Mouse (Mus musculus) right cerebral cortex, postnatal 10 days (tissue): ENCODE results near the gene Napepld.
"Not testable (repeated sequence)": the region's sequence is repeated elsewhere in the genome, so short reads cannot be mapped to it uniquely, and the experiment has no call there.

ENCODE experiments used
- DNase-seq, 2 experiments: peaks; one replicate each; pipeline ENCODE4 v3.0.0; 2021; ENCODE audit warnings: low spot score in 2 of 2

The Napepld gene

DNA sequence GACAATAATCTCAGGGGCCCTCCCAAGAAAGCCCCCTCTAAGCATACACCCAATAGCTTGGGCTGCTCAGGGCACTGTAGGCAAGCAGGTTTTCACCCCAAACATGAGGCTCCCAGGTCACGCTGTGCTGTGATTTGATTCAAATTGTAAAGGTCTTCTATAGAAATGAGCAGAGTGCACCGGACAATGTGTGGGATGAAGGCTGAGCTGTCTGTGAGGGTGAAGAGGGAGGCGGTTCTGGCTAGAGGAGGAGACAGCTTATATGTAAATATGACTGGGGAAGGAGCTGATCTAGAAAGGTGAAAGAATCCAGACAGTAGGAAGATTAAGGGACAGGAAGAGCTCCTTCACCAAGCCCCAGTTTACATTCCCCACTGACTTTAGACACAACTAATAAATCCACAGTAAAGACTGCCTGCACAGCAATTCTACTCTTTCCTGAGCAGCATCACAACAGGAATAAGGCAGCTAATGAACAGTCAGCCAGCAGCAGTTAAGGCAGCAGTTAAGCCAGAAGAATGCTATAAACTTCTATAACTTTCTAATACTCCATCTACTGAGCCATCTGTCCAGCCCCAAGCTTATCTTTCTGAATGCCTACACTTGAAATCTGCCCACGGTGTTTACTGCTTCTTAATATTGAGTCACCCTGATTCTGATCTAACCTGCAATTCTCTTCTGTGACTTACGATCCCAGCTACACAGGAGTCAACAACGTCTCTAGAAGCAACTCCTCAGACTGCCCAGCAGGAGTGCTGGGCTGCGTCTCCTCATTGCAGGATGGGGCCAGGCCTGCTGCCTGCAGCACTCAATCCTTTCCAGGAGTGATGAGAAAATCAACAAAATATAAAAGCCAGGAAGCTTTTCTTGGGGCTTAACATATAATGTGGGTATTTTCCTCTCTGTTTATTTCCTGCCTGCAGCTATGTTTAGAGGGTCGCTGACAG, 33.7 kb downstream of the Napepld start:
- no peak for DNase-seq

DNA sequence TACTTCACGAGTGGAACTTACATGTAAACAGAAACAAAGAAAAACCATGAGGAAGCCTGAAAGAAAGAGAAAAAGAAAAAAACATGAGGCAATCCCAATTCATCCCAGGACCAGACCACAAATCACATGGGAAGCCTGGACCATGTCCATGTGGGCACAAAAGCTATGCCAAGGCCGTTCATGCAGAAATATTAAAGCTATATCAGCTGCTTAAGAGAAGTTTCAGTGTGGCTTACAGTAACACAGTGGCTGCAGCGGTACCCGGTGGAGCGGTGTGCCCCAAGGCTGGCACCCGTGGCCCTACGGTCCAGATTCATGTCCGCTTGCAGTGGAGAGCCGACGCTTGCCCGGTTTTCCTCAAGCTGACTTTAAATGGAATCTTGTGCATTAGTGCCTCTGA, 38.1 kb downstream of the Napepld start:
- no peak for DNase-seq

DNA sequence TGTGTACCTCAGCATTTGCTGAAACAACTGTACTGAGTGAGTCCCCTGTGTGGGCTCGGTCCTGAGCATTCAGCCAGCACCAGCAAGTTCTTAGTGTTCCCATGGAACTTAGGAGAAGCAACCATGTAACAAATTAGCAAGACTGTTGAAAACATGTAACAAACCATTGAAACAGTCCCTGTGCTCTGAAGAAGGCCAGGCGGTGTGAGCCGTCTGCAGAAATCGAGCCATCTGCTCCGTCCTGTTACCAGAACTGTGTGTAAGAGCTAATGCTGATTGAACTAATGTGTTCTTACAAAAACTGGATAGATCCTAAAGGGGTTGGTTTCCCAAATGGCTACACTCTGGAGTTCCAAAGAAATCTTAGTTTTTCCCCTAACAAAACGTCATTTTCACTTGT, 40.3 kb downstream of the Napepld start:
- DNase-seq = no peak

DNA sequence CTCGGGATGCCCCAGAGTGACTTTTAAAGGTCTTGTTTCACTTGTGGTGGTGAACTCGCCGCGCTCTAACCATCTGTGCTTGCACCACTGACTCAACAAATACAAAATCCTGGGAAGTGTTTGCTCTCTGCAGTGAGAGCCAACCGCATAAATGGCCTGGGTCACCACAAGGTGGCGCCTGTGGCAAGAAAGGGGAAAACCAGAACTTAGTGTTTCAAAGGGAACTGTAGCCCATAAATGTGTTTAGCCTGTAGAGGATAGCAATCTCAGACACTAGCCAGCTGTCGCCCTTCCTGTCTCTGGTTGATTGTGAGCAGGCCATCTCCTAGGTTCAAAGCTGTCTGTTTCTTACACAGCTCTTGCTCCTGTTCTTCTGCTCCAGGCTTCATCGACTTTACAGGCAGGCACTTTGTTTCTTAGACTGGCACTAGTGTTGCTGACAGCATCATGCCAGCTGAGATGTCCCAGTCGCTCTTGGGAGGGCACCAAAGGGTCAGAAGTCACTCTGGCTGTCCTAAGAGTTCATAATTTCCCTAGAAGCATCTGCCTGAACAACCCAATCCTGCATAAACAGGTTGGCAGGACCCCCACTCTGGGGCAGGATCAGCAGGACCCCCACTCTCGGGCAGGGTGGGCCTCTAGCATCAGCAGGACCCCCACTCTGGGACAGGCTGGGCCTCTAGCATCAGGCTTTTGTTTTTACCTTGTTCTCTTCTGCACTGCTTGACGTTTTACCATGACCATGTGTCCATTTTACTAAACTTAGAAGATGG, 42.4 kb downstream of the Napepld start:
- peak; percentile 72 to 86 for DNase-seq

DNA sequence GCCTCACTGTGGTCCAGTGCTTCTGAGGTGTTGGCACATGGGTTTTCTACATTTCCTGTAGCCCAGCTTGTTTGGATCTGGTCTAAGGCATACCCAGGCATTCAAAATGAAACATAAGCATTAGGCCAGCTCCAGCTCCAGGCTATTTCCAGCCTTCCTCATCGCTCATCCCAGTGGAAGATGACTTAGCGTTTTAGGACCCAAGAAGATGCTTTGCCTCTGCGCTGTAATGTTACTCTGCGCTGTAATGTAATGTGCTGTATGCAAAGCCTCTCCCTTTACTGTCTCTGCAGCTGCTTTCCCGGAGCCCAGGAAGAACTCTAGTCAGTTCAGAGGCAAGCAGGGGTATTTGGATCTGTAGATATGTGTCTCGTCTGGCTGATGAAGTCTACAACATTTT, 43.2 kb downstream of the Napepld start:
- DNase-seq = no peak

DNA sequence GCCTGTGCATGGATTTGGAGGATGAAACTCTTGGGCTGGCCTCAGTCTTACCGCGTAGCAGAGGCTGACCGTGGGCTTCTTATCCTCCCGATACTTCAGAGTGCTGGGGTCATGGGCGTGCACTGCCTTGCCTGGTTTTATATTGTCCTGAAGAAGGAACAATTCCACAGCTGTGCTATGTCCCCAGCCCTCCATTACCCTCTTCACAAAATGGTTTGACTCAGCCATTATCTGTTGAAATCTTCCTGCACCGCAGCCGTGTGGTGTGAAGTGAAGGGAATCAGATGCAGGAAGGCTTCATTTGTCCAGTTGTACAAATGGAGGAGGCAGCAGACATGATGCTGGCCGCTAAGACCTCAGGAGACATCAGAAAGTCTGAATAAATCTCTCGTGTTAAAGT, 44.3 kb downstream of the Napepld start:
- no peak for DNase-seq

DNA sequence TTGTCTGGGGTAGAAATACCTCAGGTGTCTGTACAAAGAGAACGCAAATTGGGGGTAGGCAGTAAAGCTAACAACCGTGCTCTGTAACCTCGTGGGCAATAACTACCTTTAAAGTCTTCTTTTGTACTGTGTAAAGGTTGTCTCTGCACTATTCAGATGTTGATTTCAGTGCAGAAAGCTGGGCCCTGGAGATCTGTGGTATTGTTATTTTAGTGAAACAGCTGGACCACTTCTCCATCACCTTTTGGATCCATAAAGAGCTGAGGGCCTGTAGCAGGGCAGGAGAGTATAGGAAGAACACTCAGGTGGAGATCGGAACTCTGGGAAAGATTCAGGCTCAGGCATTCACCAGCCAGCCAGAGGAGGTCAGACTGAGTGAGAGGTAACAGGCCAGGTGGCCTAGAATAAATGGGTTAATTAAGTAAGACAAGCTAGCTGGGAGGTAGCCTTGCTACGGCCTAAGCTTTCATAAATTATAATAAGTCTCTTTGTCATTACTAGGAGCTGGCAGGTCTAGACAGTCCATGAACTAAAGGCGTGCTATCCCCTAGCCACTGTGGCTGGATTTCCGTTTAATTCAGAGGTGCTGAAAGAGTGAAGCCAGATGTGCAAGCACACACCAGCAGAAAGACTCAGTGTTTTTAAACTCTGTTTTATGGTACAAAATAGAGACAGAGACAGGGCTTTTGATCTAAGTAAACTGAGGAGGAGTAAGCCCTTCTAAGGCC, 49.1 kb downstream of the Napepld start:
- DNase-seq = no peak

DNA sequence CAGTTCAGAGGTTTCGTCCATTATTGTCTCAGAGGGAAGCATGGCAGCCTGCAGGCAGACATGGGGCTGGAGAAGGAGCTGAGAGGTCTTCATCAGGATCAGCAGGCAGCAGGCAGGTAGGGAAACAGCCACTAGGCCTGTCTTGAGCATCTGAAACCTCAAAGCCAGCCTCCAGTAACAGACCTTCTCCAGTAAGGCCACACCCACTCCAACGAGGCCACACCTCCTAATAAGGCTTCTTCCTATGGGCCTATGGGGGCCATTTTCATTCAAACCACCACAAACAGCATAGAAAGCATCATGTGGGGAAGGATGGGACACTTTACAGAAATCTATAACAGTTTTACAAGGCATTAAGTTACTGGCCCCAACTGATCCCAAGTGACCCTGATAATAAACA, 50.5 kb downstream of the Napepld start:
- DNase-seq = no peak

DNA sequence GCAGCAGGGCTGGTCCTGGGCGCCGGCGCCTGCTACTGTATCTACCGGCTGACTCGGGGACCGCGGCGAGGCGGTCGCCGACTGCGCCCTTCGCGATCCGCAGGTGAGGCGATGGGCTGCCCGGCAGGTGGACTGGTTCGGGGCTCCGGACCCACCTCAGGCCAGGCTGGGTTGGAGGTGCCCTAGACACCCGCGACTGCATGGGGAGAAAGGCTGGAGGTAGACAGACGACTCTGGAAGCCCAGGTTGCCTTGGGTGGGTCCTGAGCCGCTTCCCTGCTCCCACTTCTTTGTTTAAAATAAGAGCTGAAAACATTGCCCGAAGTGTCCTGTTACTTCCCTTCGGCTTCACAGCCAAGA, 55.1 kb downstream of the Napepld start:
- no peak for DNase-seq

DNA sequence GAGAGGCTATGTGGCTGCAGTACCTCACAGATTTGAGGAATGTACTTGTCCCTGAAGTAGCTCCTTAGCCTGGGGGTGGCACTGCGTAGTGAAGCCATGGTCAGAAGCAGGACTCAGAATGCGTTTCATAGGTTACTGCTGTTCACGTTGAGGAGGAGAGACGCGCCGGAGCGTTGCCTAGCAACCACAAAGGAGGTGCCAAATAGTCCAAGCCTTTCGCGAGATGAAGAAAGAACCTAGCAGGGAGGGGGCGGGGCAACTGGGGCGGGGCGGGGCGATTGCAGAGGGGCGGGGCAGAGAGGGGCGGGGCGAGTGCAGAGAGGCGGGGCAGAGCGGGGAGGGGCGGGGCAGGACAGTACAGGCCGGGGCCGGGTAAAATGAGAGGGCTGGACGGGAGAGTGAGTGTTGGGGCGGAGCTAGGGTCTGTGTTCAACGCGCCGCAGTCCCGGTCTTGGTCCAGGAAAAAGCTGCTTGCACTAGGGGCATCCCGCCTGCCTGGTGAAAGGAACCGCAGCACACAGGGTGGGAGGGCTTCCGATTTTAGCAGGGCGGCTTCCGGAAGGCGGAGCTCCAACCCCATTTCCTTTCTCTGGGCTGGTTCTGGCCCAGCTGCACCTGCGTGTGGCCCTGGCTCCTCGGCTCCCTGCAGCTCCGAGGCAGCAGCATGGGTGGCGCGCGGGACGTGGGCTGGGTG, 55.6 kb downstream of the Napepld start, which contains the start of the genes Fbxl13 and Armc10:
TSS of gene Fbxl13 (minus strand) at position 196 of the 694 bp plus-strand sequence.
TSS of gene Armc10 (plus strand) at position 375 of the 694 bp plus-strand sequence.
- DNase-seq = peak; percentile 93 to 97

DNA sequence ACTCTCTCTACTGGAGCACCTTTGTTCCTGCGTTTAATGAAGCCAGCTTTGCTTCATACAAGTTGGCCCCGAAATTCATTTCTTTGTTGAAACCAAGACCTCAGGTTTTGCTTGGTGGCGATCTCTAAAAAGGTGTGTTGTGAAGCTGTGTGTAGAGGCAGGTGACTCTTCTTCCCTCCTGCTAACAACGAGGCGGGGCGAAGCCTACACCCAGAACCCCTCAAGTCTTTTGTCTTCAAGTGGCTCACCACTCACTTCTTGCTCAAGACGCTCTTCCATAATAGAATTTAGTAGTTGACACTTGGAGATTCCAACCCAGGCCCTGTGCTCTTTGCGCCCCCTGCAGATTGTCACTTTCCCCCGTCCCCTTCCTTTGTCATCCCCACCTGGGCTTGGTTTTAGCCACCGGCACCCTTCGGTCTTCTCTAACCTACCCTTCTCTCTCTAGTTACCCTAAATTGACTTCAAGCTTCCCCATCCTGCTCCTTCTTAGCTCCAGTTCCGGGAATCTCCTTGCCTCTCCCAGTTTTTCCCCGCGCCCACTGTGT, 56.2 kb downstream of the Napepld start:
- DNase-seq = no peak

DNA sequence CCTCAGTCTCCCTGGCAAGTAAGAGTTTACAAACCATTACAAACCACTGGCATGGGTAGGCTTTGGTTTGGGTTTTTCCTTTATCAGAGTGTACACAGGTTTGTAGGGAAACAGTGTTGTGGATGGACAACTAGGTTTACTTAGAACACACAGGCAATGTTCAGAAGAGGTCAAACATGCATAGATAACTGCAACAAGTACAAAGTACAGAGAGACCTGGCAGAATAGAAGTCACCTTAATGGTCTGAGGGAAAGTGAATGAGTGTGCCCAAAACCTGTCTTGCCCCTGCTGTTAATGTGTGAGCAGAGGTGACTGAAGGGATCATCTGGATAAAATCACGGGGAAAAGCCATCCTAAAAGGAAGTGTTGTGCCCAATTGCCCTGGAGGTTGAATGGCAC, 57.6 kb downstream of the Napepld start:
- no peak for DNase-seq

DNA sequence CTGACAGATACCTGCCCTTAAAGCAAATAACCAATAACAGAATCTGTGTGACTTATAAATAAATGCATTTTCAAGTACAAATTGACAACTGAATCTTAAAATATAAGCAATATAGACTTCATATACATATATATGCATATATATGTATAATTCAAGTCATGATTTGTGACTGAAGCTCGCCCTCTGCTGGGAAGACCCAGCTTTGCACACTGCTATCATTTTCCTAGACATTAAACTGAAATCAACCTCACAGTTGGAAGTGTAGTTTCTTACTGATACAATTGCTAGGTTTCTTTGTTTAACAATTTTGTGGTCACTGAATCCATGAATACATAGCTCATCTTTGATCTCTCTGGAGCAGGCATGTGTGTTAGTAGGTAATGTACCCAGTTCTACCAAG, 60.2 kb downstream of the Napepld start:
- peak; percentile 66 to 82 for DNase-seq

DNA sequence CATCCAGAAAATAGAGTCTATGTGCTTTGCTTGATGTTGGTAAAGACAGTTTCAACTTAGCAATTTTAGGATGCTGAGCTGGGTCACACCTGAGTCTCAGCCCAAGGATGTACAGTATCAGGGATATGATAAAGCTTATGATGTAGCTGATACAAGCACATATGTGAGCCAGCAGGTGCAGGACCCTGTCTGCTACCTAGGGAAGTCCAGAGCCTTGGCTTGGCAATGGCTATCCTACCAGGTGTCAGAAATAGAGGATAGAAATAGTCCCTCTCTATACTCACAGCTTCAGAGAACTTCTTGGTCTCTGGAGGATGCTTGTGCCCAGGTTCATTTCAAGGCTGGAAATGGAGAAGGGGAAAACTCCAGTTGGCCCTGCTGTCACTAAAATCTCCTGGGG, 75.3 kb downstream of the Napepld start:
- no peak for DNase-seq

DNA sequence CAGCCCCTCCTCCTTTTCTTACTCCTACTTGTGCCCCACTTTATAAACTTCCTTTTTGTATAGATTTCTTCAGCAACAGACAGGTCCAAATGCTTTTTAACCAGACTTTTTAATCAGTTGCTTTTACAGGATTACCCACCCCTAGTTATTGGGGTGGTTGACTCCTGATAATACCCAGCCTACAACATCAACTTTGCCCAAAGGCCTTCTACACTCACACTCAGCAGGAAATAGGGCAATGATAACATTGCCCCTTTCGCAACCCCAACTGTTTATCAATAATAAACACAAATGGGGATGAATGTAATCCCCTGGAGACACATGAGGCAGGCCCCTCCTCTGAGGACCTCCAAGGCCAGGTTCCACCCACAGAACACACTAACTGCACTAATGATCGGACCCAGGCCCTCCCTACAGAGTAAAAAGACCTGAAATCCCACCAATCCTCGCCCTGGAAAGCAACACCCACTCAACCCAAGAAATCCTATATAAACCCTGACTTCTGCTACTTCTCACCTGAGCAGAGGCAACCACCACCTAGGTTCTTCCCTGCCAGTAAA, 84.7 kb downstream of the Napepld start:
- no peak for DNase-seq

DNA sequence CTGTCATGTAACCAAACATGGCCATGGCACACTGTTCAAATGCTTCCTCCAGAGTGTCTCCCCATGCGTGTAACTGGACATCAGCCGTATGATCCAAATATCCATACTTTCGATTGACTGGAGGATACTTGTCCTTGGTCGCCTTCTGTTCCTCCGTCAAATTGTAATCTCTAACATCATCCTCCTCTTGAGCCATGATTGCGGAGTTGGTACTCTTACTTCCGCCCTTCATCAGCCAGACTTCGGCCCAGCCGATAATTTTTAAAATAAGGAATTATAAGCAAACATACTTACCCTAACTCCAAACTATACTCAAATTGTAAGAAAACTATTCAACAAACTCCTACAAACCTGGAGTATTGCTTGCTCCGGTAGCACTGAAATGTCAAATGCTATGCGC, 86.9 kb downstream of the Napepld start:
- not testable (repeated sequence) for DNase-seq
